Mouse (Mus musculus) splenic B cell, adult 2 months (primary cell): ENCODE results near the gene Cdkal1.

ENCODE experiments used
- DNase-seq: peaks from one replicate; pipeline ENCODE4 v3.0.0-alpha.2; 2011; ENCODE audit warnings: low read depth, low spot score
- H3K27me3 ChIP-seq: 2 replicates; pipeline ENCODE4 v1.6.1; 2012; ENCODE audit warnings: mild to moderate bottlenecking, low read length, moderate library complexity, mixed read lengths; ENCODE audit not compliant: control insufficient read depth, poor library complexity, insufficient read depth, severe bottlenecking
- H3K36me3 ChIP-seq: 2 replicates; pipeline ENCODE4 v1.6.1; 2012; ENCODE audit warnings: mild to moderate bottlenecking, low read length, moderate library complexity, mixed read lengths; ENCODE audit not compliant: control insufficient read depth, poor library complexity, insufficient read depth, severe bottlenecking

Cdkal1 gene

GRCm38 (mm10) chr13:29353888-29354415, 501.5 kb downstream of the Cdkal1 start:
- DNase-seq = no peak
- Histone ChIP-seq H3K27me3 (no peaks in the 10 kb centered on the region), H3K36me3 (peaks cover 6% of the 10 kb centered on the region; the same call in 1 of the 2 replicates)

DNA sequence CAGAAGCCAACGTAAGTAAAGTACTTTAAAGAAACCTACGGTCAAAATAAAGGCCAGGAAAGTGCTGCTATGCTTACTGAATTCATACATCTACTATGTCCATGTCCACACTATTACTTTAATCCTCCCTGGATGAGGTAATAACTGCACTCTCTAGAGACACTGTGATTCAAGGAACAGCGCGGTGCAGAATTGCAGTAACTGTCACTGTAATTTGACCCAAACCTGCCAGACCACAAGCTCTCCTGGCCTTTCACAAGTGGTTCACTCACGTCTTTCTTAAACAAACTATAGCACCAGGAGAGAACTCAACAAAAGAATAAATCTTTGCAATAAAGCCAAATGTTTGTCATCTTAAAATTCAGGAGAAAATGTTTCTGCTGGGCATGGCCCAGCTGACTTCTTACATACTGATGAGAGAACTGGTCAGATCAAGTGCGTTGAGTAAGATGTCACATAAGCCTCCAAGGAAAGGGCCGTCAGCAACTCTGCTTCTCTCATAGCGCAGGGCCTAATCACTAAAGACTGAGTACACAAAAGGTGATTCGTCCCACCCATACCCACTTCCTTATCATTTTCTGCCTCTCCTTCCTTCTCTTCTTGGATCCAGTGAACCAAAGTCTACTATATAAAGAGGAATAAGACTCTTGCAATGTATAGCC, 504.3 kb downstream of the Cdkal1 start:
- no peak for DNase-seq
- H3K27me3 ChIP-seq = no peaks in the 10 kb centered on the region

GRCm38 (mm10) chr13:29350004-29350403, 505.5 kb downstream of the Cdkal1 start:
- H3K27me3 ChIP-seq = no peaks in the 10 kb centered on the region
- DNase-seq = no peak
- H3K36me3 ChIP-seq = peaks cover 6% of the 10 kb centered on the region

More for the DNA sequence above, 504.3 kb downstream of the Cdkal1 start:
- peaks cover 6% of the 10 kb centered on the region for H3K36me3 ChIP-seq

DNA sequence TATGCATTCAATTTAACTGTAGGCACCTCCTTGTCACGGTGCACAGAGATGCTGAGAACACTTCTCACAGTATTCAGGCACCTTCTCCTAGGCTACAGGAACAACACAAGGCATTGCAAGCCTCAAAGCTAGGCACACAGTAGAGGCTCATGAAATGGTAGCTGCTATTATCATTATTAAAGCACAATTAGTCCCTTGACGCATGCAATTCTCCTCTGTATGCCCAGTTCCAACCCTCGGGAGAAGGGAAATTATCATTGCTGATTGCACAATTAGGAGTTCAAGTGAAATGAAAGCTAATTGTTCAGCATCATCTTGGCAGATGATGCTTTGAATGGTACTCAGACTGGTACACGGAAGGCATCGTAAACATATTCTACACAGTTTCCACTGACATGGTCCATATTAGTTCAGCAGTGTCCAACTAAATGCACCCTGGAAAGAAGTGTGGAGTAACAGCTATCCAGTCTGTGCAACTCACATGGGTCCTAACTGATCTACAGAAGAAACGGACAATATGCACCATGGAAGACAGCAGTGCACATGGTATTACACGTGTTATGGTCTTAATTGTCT, 506.0 kb downstream of the Cdkal1 start:
- peaks cover 6% of the 10 kb centered on the region for H3K36me3 ChIP-seq
- DNase-seq = no peak
- H3K27me3 ChIP-seq = no peaks in the 10 kb centered on the region

- Histone ChIP-seq H3K36me3 (peaks cover 4% of the 10 kb centered on the region), H3K27me3 (no peaks in the 10 kb centered on the region)
- DNase-seq = no peak
Measured at GRCm38 (mm10) chr13:29348331-29348730, 507.1 kb downstream of the Cdkal1 start.

GRCm38 (mm10) chr13:29332640-29333412, 522.6 kb downstream of the Cdkal1 start:
- no peak for DNase-seq
- Histone ChIP-seq H3K36me3 (no peaks in the 10 kb centered on the region), H3K27me3 (no peaks in the 10 kb centered on the region)

GRCm38 (mm10) chr13:29325946-29326345, 529.5 kb downstream of the Cdkal1 start:
- no peak for DNase-seq
- no peaks in the 10 kb centered on the region for H3K27me3 ChIP-seq
- no peaks in the 10 kb centered on the region for H3K36me3 ChIP-seq

DNA sequence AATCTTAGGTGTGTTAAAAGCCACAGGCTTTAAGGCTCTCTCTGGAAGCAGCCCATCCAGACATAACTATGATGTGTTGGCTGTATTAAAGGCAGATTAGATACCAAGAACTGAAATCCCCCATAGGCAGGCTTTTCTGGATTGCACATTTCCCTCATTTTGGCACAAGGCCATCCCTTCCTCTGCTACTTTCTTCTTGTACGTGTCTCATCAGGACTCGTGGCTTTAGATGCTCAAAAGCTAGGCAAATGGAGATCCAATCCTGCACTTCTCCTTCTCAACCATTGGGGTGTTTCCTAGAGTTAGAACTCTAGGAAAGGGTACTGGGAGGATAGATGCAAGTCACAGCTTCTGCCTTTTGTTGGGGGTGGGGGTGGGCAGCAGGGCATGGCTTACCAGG, 535.1 kb downstream of the Cdkal1 start:
- no peak for DNase-seq
- Histone ChIP-seq H3K36me3 (no peaks in the 10 kb centered on the region), H3K27me3 (no peaks in the 10 kb centered on the region)

GRCm38 (mm10) chr13:29317703-29318102, 537.8 kb downstream of the Cdkal1 start:
- H3K36me3 ChIP-seq = no peaks in the 10 kb centered on the region
- DNase-seq = no peak
- no peaks in the 10 kb centered on the region for H3K27me3 ChIP-seq

DNA sequence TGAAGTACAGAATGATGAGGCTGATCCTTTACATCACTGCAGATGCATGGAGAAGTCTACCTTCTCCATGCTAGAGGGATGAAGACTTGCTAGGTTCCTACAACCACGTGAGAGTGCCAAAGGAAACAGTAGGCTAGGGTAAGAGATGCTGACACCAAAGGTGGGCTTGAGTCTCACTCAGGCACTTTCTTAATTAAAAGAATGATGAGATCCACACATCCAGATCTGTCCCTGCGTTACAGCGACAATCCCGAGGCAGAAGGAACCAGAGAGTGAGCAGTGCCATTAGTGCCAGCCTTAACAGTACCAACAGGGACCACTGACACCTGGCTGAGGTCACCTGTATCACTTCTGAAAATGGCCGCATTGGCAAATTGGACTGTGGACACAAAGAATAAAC, 539.2 kb downstream of the Cdkal1 start:
- Histone ChIP-seq H3K36me3 (no peaks in the 10 kb centered on the region), H3K27me3 (no peaks in the 10 kb centered on the region; the same call in 1 of the 2 replicates)
- no peak for DNase-seq

DNA sequence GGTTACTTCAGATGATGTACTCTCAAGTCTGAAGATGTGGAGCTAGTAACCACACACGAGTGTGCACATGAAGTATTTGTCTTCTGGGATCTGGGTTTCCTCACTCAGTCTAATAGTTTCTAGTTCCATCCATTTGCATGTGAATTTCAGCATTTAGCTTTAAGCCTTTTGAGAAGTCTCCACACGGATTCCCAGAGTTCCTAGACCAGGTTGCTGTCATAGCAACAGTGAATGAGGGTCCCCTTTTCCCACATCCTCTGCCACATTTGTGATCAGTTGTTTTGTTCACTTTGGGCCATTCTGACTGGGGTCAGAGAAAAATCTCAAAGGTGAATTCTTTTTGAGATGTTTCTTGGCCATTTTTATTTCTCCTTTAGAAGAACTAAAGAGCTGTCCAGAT, 543.4 kb downstream of the Cdkal1 start:
- Histone ChIP-seq H3K36me3 (no peaks in the 10 kb centered on the region), H3K27me3 (no peaks in the 10 kb centered on the region; the same call in 1 of the 2 replicates)
- no peak for DNase-seq

- Histone ChIP-seq H3K27me3 (no peaks in the 10 kb centered on the region; the same call in 1 of the 2 replicates), H3K36me3 (no peaks in the 10 kb centered on the region)
- DNase-seq = no peak
Measured at GRCm38 (mm10) chr13:29307420-29307819, 548.1 kb downstream of the Cdkal1 start.

GRCm38 (mm10) chr13:29292608-29293240, 562.8 kb downstream of the Cdkal1 start:
- Histone ChIP-seq H3K27me3 (no peaks in the 10 kb centered on the region), H3K36me3 (no peaks in the 10 kb centered on the region)
- DNase-seq = no peak

DNA sequence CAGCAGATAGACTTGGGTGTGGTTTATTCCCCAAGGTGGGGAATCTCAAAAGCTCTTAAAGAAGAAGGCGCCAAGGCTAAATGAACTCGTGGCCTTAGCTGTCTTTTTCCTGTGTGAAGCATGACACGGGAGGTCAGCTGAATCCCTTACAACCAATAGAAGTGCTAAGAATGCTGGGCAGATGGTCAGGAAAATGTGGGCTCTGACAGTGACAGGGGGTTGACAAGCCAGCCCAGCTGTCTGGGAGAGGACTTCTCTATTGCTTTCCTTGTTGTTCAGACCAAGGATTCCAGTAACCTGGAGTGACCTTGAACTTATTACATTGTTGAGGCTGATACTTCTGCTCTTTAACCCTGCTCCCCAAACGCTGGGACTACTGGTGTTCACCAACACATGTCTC, 564.9 kb downstream of the Cdkal1 start:
- Histone ChIP-seq H3K27me3 (no peaks in the 10 kb centered on the region), H3K36me3 (no peaks in the 10 kb centered on the region)
- no peak for DNase-seq
